Mouse (Mus musculus) spleen, adult 2 months (tissue): ENCODE data around the gene Srgap3.

Experiments used
- CTCF ChIP-seq: fragments of 200-500 bp; IDR thresholded peaks from 2 replicates; pipeline ENCODE4 v1.5.1; 2011; ENCODE audit warnings: mild to moderate bottlenecking, inconsistent platforms; ENCODE audit not compliant: insufficient read depth, insufficient read length, insufficient replicate concordance; ENCODE audit errors: extremely low read depth
- POLR2A ChIP-seq: fragments of 200-500 bp; IDR thresholded peaks from 2 replicates; pipeline ENCODE4 v1.6.1; 2011; ENCODE audit warnings: low read depth, low read length, inconsistent platforms

GRCm38 (mm10) chr6:112846863-112847262, 100.2 kb downstream of the Srgap3 start:
- TF ChIP-seq CTCF, result no peak
- no peak for TF ChIP-seq POLR2A
